Mouse (Mus musculus) testis, adult 2 months (tissue): ENCODE data around the gene Morn3. TPM values are rescaled to one million over a fixed set of nuclear protein-coding genes. Genes with fewer than 3 reads are reported as not detected.
A peak's percentile ranks its signal among the peaks of the same experiment; 100 is the strongest.

Experiments used
- H3K27ac ChIP-seq: fragments of 200-500 bp; 2 replicates; pipeline ENCODE4 v1.5.1; 2012; ENCODE audit warnings: low read depth, low read length; ENCODE audit not compliant: control insufficient read depth, insufficient read depth
- H3K27me3 ChIP-seq: fragments of 200-500 bp; 2 replicates; pipeline ENCODE4 v1.6.1; 2012; ENCODE audit warnings: mild to moderate bottlenecking, low read length, moderate library complexity; ENCODE audit not compliant: control insufficient read depth, insufficient read depth
- H3K36me3 ChIP-seq: fragments of 200-500 bp; 2 replicates; pipeline ENCODE4 v1.6.1; 2012; ENCODE audit warnings: mild to moderate bottlenecking, low read length; ENCODE audit not compliant: control insufficient read depth, insufficient read depth
- H3K4me1 ChIP-seq: fragments of 200-500 bp; 2 replicates; pipeline ENCODE4 v1.6.1; 2012; ENCODE audit warnings: low read length; ENCODE audit not compliant: control insufficient read depth, insufficient read depth
- H3K4me3 ChIP-seq: fragments of 200-500 bp; 2 replicates; pipeline ENCODE4 v1.5.1; 2012; ENCODE audit warnings: low read depth, mild to moderate bottlenecking, low read length, moderate library complexity, mixed read lengths; ENCODE audit not compliant: control insufficient read depth
- CTCF ChIP-seq: fragments of 200-500 bp; IDR thresholded peaks from 2 replicates; pipeline ENCODE4 v1.5.1; 2012; ENCODE audit warnings: low read depth, mild to moderate bottlenecking, inconsistent platforms, low read length, moderate library complexity; ENCODE audit not compliant: control insufficient read depth, insufficient read depth, insufficient replicate concordance
- POLR2A ChIP-seq: fragments of 200-500 bp; IDR thresholded peaks from 2 replicates; pipeline ENCODE4 v1.6.1; 2012; ENCODE audit warnings: low read depth, mild to moderate bottlenecking, inconsistent platforms, low read length, moderate library complexity; ENCODE audit not compliant: control insufficient read depth
- polyA plus RNA-seq: library from polyadenylated mRNA; depleted of rRNA; stranded (reverse); fragments of >200 nt; gene quantifications from 2 replicates; pipeline ENCODE4 v1.2.3, GENCODE M21; 2012

The Morn3 gene
- polyA plus RNA-seq, 1 experiment, result 285 TPM

- no peaks in the 10 kb centered on the region for H3K36me3 ChIP-seq
- H3K4me1 ChIP-seq, result peaks cover 5% of the 10 kb centered on the region
- no peaks in the 10 kb centered on the region for H3K27me3 ChIP-seq
- peak overlapping the region; percentile 73 for H3K27ac ChIP-seq
- TF ChIP-seq CTCF (no peak), POLR2A (no peak)
- peak overlapping the region; percentile 90 for H3K4me3 ChIP-seq
These were observed 11.7 kb upstream of the Morn3 start for GRCm38 (mm10) chr5:123058251-123059102.

GRCm38 (mm10) chr5:123057366-123058250 lies 10.8 kb upstream of the Morn3 start:
- peak overlapping the region; percentile 73 for H3K27ac ChIP-seq
- H3K27me3 ChIP-seq, result no peaks in the 10 kb centered on the region
- no peaks in the 10 kb centered on the region for H3K36me3 ChIP-seq
- peaks cover 5% of the 10 kb centered on the region for H3K4me1 ChIP-seq
- peak overlapping the region; percentile 90 for H3K4me3 ChIP-seq
- peak; percentile 72 for TF ChIP-seq POLR2A
- peak; percentile 21; the same call in 1 of the 2 replicates for TF ChIP-seq CTCF

DNA sequence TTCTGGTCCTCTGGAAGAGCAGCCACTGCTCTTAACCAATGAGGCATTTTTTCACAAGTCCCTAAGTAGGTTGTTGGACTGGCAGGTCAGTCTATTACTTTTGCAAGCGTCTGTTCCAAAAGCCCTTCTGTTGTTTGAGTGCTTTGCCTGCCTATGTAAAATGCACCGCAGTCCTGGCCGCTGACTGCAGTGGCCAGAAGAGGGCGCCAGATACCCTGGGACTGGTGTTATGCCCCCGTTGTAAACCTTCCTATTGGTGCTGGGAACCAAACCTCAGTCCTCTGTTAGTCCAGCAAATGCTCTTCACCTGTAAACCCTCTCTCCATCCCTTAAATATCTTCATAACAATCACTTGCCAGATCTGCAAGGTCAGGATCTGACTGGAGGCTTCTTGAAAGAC lies 4.9 kb upstream of the Morn3 start:
- H3K27ac ChIP-seq, result no peak overlapping the region
- no peaks in the 10 kb centered on the region for H3K36me3 ChIP-seq
- no peak overlapping the region for H3K4me3 ChIP-seq
- peaks cover 2% of the 10 kb centered on the region; the same call in 1 of the 2 replicates for H3K4me1 ChIP-seq
- no peaks in the 10 kb centered on the region for H3K27me3 ChIP-seq
- TF ChIP-seq CTCF (peak; percentile 81; the same call in 1 of the 2 replicates), POLR2A (no peak)

GRCm38 (mm10) chr5:123050918-123051317 lies 4.1 kb upstream of the Morn3 start:
- Histone ChIP-seq H3K27me3 (no peaks in the 10 kb centered on the region), H3K4me1 (peaks cover 2% of the 10 kb centered on the region; the same call in 1 of the 2 replicates), H3K4me3 (no peak overlapping the region), H3K27ac (no peak overlapping the region), H3K36me3 (no peaks in the 10 kb centered on the region)
- TF ChIP-seq POLR2A (0 out of 2 replicates have a peak, but pooled peaks have one; percentile 28), CTCF (no peak)

DNA sequence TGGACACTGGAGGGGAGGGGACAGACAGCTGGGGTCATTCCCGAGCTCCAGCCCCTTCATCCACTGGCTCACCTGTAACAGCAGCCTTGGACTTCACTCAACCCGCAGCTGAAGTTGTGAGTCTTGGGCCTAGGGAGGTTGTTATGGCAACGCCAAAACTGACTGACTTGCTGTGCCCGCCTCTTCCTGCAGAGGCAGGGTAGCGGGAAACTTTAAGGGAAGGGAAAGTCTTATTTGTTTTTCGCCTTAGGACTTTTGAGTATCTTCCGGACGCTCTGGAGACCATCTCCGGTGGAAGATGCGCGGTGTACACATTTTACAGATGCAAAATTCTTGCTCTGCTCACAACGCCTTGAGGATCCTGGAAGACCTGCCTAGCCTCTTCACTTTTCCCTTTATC lies 2.5 kb upstream of the Morn3 start:
- Histone ChIP-seq H3K27ac (no peak overlapping the region), H3K36me3 (no peaks in the 10 kb centered on the region), H3K4me1 (peaks cover 2% of the 10 kb centered on the region; the same call in 1 of the 2 replicates), H3K4me3 (no peak overlapping the region), H3K27me3 (no peaks in the 10 kb centered on the region)
- TF ChIP-seq POLR2A (no peak), CTCF (no peak)

DNA sequence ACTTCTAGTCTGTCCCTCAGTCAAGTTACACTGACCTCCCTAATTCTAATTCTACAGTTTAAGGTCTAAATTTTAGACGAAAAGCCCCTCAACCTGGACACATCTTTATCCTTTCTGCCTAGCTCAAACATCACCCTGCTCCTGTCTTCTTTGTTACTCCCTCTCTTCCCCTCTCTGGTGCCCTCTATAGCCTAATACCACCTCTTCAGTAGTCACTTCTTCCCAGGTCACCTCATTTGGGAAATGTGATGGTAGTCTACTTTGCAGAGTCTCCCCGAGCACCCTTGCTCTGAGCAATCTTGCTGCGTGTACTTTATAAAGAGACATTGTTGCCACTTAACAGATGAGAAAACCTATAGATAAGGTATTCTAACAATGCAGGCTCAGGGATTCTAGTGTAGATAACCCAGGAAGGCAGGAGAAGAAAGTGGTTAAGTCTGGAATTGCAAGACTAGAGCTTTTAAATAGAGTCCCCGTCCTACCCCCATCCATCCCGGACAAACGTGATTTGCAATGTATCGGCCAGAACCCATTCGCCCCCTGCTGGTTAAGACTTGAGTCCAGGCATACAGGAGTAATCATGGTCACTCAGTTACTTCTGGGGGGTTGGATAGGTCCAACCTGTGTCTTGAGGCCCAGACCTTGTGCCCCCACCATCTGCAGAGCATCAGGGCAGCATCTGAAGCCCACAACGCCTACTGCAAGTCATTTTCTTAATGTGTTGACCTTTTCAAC lies 1.1 kb downstream of the Morn3 start:
- H3K36me3 ChIP-seq, result no peaks in the 10 kb centered on the region
- peak; percentile 32; the same call in 1 of the 2 replicates for TF ChIP-seq CTCF
- TF ChIP-seq POLR2A, result 0 out of 2 replicates have a peak, but pooled peaks have one; percentile 16
- peak overlapping the region; percentile 82 for H3K4me3 ChIP-seq
- H3K27me3 ChIP-seq, result no peaks in the 10 kb centered on the region
- no peaks in the 10 kb centered on the region; the same call in 1 of the 2 replicates for H3K4me1 ChIP-seq
- H3K27ac ChIP-seq, result no peak overlapping the region
